Mouse (Mus musculus) bone marrow, adult 2 months (tissue): Measurements from ENCODE around the gene Aven.

ENCODE experiments used
- CTCF ChIP-seq: fragments of 200-500 bp; IDR thresholded peaks from 2 replicates; pipeline ENCODE4 v1.5.1; 2011; ENCODE audit warnings: low read length, control low read depth; ENCODE audit not compliant: control insufficient read depth, insufficient read depth
- POLR2A ChIP-seq: fragments of 200-500 bp; IDR thresholded peaks from 2 replicates; pipeline ENCODE4 v1.6.1; 2011; ENCODE audit warnings: low read depth, mild to moderate bottlenecking, control low read depth, low read length, borderline replicate concordance; ENCODE audit not compliant: control insufficient read depth

GRCm38 (mm10) chr2:112501209-112501608 lies 8.4 kb downstream of the Aven start:
- TF ChIP-seq CTCF (peak; percentile 33; the same call in 1 of the 2 replicates), POLR2A (no peak)
